Comparison of ENCODE assay signal across 27 mouse cellular contexts in the genomic region with DNA sequence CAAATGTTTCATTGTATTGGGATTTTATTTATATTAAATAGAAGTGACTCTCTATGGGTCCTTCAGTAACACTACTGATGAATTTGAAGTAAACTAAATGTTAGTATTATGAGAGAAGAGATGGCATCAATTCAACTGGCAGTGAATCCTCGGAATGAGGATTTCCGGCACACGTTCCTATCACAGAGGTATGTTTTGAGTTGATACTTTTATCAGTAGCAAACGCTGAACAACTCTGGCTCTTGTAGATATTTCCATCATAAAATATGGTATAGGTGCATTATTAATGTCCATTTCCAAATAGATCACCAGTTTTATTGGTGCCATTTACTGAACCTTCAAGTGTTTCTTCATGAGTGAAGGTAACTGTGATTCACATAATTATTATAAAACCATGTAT.
"Had no signal": no experiment of that assay in that cellular context is flagged by ENCODE, and none has a peak within 500 bp of the region (broad histone marks: within the 10 kb centered on the region; RNA-seq: fewer than 3 reads in every experiment).

No protein-coding gene starts in this region.

- H3K27ac ChIP-seq: embryonic facial prominence, embryonic 10.5 days; embryonic facial prominence, embryonic 12.5 days; embryonic facial prominence, embryonic 13.5 days; embryonic facial prominence, embryonic 15.5 days; forebrain, embryonic 10.5 days; forebrain, embryonic 12.5 days; forebrain, embryonic 13.5 days; forebrain, embryonic 15.5 days; gastrocnemius, adult 2 months; heart, adult 2 months had no signal

- H3K9ac ChIP-seq: embryonic facial prominence, embryonic 12.5 days; embryonic facial prominence, embryonic 13.5 days; embryonic facial prominence, embryonic 15.5 days; forebrain, embryonic 12.5 days; forebrain, embryonic 13.5 days; forebrain, embryonic 15.5 days; forebrain, postnatal 0 days had no signal

- H3K27me3 ChIP-seq: embryonic facial prominence, embryonic 12.5 days; embryonic facial prominence, embryonic 13.5 days; embryonic facial prominence, embryonic 15.5 days; forebrain, embryonic 12.5 days; forebrain, embryonic 13.5 days; forebrain, embryonic 15.5 days had no signal

- ATAC-seq: forebrain, embryonic 13.5 days; forebrain, embryonic 14.5 days; forebrain, embryonic 15.5 days; forebrain, embryonic 16.5 days; forebrain, postnatal 0 days had no signal

- H3K4me1 ChIP-seq: embryonic facial prominence, embryonic 10.5 days; embryonic facial prominence, embryonic 12.5 days; embryonic facial prominence, embryonic 13.5 days; embryonic facial prominence, embryonic 15.5 days; forebrain, embryonic 10.5 days; forebrain, embryonic 12.5 days; forebrain, embryonic 13.5 days; forebrain, embryonic 15.5 days had no signal

- H3K9me3 ChIP-seq: embryonic facial prominence, embryonic 10.5 days; embryonic facial prominence, embryonic 12.5 days; embryonic facial prominence, embryonic 13.5 days; embryonic facial prominence, embryonic 15.5 days; forebrain, embryonic 10.5 days; forebrain, embryonic 12.5 days; forebrain, embryonic 13.5 days; forebrain, embryonic 15.5 days had no signal

- H3K36me3 ChIP-seq: embryonic facial prominence, embryonic 10.5 days; embryonic facial prominence, embryonic 12.5 days; embryonic facial prominence, embryonic 13.5 days; embryonic facial prominence, embryonic 15.5 days; forebrain, embryonic 10.5 days; forebrain, embryonic 12.5 days; forebrain, embryonic 15.5 days had no signal

- DNase-seq: cerebellum, adult 9-10 months; cerebellum, adult 9-11 months; cerebellum, postnatal 10 days; cerebellum, postnatal 14 days; cerebellum, postnatal 25 days; cerebellum, postnatal 36 days; embryo, embryonic 11 days; forebrain, postnatal 0 days; gastrocnemius, adult 2 months; gastrocnemius, postnatal 10 days; gastrocnemius, postnatal 14 days; gastrocnemius, postnatal 25 days; gastrocnemius, postnatal 36 days; heart, adult 11 months; heart, adult 18-20 months; heart, adult 2 months had no signal

- H3K4me3 ChIP-seq: embryonic facial prominence, embryonic 10.5 days; embryonic facial prominence, embryonic 12.5 days; embryonic facial prominence, embryonic 13.5 days; embryonic facial prominence, embryonic 15.5 days; erythroblast, embryonic 14.5 days; forebrain, embryonic 10.5 days; forebrain, embryonic 12.5 days; forebrain, embryonic 13.5 days; forebrain, embryonic 15.5 days; gastrocnemius, adult 2 months; heart, adult 2 months had no signal
